Mouse (Mus musculus): ENCODE measurements around the gene Btbd17.

- TF ChIP-seq CTCF (IDR thresholded peaks at IDR 0.05; ENCODE audit: low read depth): no peak
- no peak for TF ChIP-seq EP300 (IDR thresholded peaks at IDR 0.05; ENCODE audit: low read depth)
These were observed 3.8 kb downstream of the Btbd17 start for GRCm38 (mm10) chr11:114791891-114792411.
